Mouse (Mus musculus): ENCODE measurements around the gene Urb1. TPM values are rescaled to one million over a fixed set of nuclear protein-coding genes. Genes with fewer than 3 reads are reported as not detected.

Gene Urb1
- total RNA-seq (2018; cell fraction: chromatin; rRNA removed), result 10 to 100 TPM; 19.8 to 90.3 (median 41.1) TPM
- 1 to 10 TPM; 1.8 to 5.5 (median 3.9) TPM for total RNA-seq (2018; cell fraction: cytosol; rRNA removed)
- total RNA-seq (2018; cell fraction: nucleus; rRNA removed), result 10 to 100 TPM in 22 of 26 experiments, 1 to 10 TPM in 4; 7.5 to 38.2 (median 19.0) TPM
- polyA plus RNA-seq (2018), result 1.9 to 4.5 TPM (median 3.0 TPM) in 3 replicates

DNA sequence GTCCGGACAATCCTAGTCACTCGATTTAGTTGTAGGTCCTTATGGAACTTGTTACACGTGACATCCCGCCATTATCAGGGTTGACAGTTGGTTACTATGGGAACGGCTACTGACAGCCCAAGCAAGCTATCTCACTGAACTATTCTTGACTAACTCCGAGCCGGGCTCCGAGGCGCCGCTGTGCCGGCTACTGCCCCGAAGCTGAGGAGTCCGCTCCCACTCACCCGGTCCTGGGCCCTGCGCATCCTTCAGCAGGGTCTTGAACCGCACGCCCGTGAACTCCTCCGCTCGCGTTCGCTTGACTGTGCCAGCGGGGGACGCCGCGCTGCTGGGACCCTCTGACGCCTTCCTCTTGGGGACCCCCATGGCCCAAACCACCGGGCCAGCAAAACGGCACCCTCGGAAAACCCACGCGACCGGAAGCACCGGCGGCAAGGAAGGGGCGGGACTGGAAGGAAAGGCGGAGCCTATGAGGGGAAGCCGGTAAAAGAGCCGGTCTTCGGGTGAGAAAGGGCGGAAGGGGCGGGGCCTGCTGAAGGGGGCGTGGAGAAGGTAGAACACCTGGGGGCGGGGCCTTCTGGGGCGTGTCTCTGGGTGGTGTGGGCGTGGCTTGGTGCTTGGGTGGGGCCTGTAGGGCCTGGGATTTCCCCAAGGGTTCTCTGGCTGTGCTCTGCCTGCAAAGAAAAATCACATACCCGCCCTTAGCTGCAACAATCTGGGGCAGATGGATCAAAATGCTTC, at the start of gene Urb1:
Gene Urb1 (minus strand): TSS at position 439 of the 741 bp plus-strand sequence.
- WGBS (ENCODE audit: missing documents), result 1% methylated on average over 47 of the region's 47 CpGs
- H3K27ac ChIP-seq, result no peak within 1 kb of the TSS
- peak within 1 kb of the TSS; percentile 50 for H3K4me3 ChIP-seq (ENCODE audit: inconsistent target)
- H3K36me3 ChIP-seq (ENCODE audit: inconsistent target), result no peaks in the 10 kb centered on the region
- H3K79me2 ChIP-seq (ENCODE audit: inconsistent target), result peaks cover 26% of the 10 kb centered on the region; the same call in 1 of the 2 replicates

DNA sequence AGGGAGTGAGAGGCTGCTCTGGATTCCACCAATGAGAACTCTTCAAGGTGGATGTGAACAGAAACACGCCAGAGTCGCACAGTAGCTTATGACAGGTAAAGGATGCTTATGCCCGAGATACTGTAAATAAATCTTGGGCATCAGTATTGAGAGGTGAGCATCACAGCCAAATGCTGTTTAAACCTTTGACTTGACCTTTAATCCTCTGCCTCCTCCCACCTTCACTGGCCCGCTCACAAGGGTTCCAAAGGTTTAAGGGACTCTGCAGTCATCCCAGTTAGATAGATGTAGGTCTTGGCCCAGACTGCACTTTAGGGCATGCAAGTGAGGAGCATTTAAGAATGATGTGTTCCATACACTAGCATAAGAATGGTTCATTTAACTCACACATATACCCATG, 48.0 kb upstream of the Urb1 start:
- H3K27ac ChIP-seq, result no peak overlapping the region
- 96% methylated on average over 4 of the region's 4 CpGs for WGBS (ENCODE audit: missing documents)
- H3K36me3 ChIP-seq (ENCODE audit: inconsistent target), result no peaks in the 10 kb centered on the region
- no peaks in the 10 kb centered on the region for H3K79me2 ChIP-seq (ENCODE audit: inconsistent target)
- no peak overlapping the region for H3K4me3 ChIP-seq (ENCODE audit: inconsistent target)

DNA sequence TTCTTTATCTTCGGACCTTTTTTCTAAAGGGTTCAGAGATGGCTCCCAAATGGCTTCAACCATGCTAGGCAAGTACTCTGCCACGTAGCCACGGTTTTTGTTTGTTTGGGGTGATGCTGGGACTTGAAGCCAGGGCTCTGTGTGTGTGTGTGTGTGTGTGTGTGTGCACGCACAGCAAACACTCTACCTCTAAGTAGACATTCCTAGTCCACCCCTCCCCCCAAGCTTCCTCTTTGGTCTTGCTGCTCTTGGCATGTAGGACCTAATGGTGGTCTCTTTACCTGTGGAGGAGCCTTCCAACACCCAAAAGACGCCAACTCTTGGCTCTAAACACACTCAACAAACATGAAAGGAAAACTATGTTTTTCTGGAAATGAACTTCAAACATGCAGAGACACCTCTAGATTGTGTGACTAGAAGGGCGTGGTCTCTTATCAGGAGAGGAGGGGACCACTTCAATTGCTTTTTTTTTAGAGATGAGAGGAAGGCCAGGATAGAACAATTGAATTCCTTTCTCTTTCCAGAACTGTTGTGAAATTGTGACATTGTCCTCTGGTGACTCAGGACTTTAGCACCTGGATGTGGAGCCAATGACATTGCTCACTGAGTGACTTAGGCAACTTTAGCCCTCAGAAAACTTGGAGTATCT, 46.5 kb upstream of the Urb1 start:
- H3K27ac ChIP-seq, result no peak overlapping the region
- H3K79me2 ChIP-seq (ENCODE audit: inconsistent target), result no peaks in the 10 kb centered on the region
- WGBS (ENCODE audit: missing documents), result 83% methylated on average over 5 of the region's 6 CpGs
- no peak overlapping the region for H3K4me3 ChIP-seq (ENCODE audit: inconsistent target)
- H3K36me3 ChIP-seq (ENCODE audit: inconsistent target), result no peaks in the 10 kb centered on the region

DNA sequence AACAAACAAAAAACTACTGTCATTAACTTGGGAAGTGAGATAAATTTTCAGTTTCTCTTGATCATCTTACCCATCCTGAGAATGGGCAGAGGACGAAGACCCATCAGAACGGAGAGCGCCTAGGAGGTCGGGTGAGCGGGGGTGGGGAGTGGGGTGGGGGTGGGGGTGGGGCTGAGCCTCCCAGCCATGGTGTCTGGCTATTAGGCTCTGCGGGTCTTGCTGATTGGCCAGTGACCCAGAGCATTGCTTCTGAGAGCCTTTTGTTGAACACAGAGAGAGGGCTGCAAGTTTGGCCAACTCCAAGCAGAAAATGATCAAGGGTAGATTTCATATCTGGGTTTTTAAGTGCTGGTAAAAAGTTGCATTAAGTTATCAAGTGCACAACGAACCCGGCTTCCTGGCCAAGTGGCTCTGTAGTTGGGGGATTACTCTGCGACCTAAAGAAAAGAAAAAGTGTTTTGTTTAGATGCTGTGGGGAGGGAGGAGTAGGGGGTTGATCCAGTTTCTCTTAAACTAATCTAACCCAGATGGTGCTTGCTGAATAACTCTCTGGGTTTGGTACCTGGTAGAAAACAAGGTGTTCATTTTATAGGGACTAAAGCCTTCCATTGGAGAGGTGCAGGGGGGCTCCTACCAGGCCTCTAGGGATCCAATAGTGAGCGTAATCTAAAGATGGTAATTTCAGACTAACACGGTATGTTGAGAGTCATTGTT, 41.6 kb upstream of the Urb1 start:
- no peaks in the 10 kb centered on the region for H3K36me3 ChIP-seq (ENCODE audit: inconsistent target)
- H3K27ac ChIP-seq, result no peak overlapping the region
- H3K79me2 ChIP-seq (ENCODE audit: inconsistent target), result no peaks in the 10 kb centered on the region
- 78% methylated on average over 11 of the region's 11 CpGs for WGBS (ENCODE audit: missing documents)
- H3K4me3 ChIP-seq (ENCODE audit: inconsistent target), result no peak overlapping the region

DNA sequence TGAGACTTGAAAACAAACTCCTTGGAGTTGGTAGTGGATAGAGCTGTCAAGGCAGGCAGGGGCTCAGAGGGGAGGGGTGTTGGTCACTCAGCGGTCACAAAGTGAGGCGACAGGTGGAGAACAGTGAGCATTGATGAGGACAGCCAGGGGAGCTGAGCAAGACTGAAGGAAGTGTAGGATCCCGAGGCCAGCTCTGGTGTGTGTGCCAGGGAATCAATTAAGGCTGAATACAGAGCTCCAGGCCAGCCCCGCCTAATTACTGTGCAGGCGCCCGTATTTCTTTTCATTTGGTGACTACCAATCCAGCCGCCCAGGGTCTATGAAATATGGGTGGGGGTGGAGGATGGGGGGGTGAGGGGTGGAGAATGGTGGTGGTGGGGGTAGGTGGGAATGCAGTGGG, 40.7 kb upstream of the Urb1 start:
- no peak overlapping the region for H3K4me3 ChIP-seq (ENCODE audit: inconsistent target)
- WGBS (ENCODE audit: missing documents), result 80% methylated on average over 7 of the region's 7 CpGs
- no peaks in the 10 kb centered on the region for H3K79me2 ChIP-seq (ENCODE audit: inconsistent target)
- no peaks in the 10 kb centered on the region for H3K36me3 ChIP-seq (ENCODE audit: inconsistent target)
- H3K27ac ChIP-seq, result no peak overlapping the region

DNA sequence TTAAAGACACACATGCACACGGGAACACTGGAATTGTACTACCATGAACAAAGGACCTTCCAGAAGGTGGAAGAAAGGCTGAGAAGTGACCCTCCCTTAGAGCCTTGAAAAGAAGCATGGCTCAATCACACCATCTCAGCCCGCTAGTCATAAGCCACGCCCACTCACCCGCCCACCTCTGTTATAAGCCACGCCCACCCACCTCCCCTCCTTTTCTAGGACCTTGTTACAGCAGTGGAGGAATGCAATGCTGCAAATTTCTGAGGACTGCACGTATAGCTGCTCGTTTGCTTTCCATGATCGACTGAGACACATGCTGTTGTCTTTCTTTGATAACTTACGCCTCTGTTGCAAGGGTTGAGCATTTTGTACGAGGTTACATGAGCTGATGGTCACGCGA, 39.0 kb upstream of the Urb1 start:
- no peak overlapping the region for H3K4me3 ChIP-seq (ENCODE audit: inconsistent target)
- no peaks in the 10 kb centered on the region for H3K79me2 ChIP-seq (ENCODE audit: inconsistent target)
- no peak overlapping the region for H3K27ac ChIP-seq
- 64% methylated on average over 11 of the region's 12 CpGs for WGBS (ENCODE audit: missing documents)
- no peaks in the 10 kb centered on the region for H3K36me3 ChIP-seq (ENCODE audit: inconsistent target)

DNA sequence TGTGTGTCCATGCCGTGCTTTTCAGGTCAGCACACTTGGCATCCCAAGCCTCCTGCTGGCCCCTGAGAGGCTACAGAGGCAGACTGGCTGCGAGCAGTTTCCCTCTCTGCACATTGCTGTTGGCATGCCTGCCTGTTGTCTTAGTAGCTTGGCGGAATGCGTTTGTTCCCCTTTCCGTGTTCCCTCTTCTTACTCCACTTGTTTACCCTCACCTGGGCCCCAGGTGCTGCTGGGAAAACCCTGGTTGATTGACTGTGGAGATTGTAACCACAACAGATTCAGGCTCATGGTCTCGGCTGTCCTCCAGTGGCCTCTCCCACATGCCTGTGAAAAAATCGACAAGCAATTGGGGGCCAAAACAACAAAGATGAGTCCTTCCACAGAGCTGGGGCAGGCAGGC, 38.5 kb upstream of the Urb1 start:
- Histone ChIP-seq H3K36me3 (ENCODE audit: inconsistent target) (no peaks in the 10 kb centered on the region), H3K79me2 (ENCODE audit: inconsistent target) (no peaks in the 10 kb centered on the region), H3K4me3 (ENCODE audit: inconsistent target) (no peak overlapping the region), H3K27ac (no peak overlapping the region)
- WGBS (ENCODE audit: missing documents), result 35% methylated on average over 7 of the region's 7 CpGs

DNA sequence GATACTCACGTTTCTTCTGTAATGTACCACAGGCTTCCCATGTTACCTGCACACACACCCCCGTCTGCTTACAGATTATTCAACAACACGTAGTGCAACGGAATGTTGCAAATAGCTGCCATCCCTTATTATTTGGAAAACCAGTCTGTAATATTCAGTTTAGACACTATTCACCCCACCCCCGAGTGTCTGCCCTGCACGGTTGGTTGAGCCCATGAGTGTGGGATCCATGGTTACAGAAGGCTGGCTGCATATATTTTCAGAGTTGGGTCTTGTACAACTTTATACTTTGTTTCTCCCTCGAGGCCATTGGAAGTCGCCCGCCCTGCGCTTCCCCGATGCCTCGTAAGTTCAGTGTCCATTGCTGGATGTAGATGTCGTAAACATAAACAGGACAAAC, 35.4 kb upstream of the Urb1 start:
- Histone ChIP-seq H3K79me2 (ENCODE audit: inconsistent target) (no peaks in the 10 kb centered on the region), H3K4me3 (ENCODE audit: inconsistent target) (no peak overlapping the region)
- WGBS (ENCODE audit: missing documents), result 94% methylated on average over 13 of the region's 13 CpGs

DNA sequence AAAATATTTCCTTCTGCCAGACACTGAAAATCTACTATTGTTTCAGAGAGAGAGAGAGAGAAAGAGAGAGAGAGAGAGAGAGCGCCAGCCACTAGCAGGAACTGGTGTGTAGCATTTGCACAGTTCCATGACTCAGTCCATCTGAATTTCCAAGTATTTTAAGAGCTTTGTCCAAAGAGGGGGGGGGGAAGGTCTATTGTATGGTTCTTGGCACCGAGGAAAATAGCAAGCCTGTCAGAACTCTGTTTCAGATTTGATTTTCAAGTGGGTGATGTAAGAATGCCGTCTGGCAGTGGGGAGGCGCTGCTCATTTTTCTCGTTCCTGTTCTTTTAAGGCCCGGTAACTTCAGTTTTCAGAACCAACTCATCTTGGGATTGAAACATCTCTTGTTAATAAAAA, 34.8 kb upstream of the Urb1 start:
- no peak overlapping the region for H3K27ac ChIP-seq
- WGBS (ENCODE audit: missing documents), result 76% methylated on average over 6 of the region's 6 CpGs
- H3K36me3 ChIP-seq (ENCODE audit: inconsistent target), result no peaks in the 10 kb centered on the region
- H3K79me2 ChIP-seq (ENCODE audit: inconsistent target), result no peaks in the 10 kb centered on the region
- H3K4me3 ChIP-seq (ENCODE audit: inconsistent target), result no peak overlapping the region

More for the DNA sequence above, 35.4 kb upstream of the Urb1 start:
- no peaks in the 10 kb centered on the region for H3K36me3 ChIP-seq (ENCODE audit: inconsistent target)
- H3K27ac ChIP-seq, result no peak overlapping the region

DNA sequence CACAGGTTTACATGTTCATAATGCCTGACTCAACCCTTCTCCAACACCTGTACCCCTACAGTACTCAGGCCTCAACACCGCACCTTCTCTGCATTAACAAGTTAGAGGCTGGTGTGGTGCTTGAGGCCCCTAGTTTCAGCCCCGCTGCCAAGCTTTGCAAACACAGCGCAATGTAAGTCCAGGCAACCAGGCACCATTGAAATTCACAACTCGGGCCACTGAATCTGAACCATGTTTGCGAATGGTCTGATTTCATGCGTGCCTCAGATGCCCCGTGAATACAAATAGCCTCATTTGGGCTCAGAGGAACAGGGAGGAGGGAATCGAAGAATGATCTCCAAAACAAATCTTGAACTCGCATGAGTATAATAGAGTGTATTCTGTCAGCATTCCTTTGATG, 32.0 kb upstream of the Urb1 start:
- WGBS (ENCODE audit: missing documents), result 94% methylated on average over 9 of the region's 9 CpGs
- no peak overlapping the region for H3K27ac ChIP-seq

DNA sequence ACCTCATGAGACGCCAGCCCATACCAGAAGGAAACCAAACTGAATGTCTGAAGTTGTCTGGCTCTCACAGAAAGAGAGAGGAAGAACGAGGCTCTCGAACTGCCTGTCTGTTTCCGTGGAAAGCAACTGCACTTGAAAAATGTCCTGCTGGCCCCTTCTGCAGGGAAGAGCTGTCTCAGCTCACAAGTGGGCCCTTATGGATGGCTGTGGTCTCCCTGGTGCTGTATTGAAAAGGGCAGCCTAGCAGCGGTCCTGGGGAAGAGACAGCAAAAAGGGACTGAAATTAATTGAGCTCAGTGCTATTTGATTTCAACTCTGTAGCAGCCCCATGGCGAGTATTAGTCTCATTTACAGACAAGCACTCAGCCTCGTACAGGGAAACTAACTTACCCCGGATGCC, 27.2 kb upstream of the Urb1 start:
- Histone ChIP-seq H3K79me2 (ENCODE audit: inconsistent target) (no peaks in the 10 kb centered on the region), H3K36me3 (ENCODE audit: inconsistent target) (no peaks in the 10 kb centered on the region), H3K4me3 (ENCODE audit: inconsistent target) (no peak overlapping the region), H3K27ac (no peak overlapping the region)
- 59% methylated on average over 8 of the region's 8 CpGs for WGBS (ENCODE audit: missing documents)

More for the DNA sequence above, 32.0 kb upstream of the Urb1 start:
- Histone ChIP-seq H3K79me2 (ENCODE audit: inconsistent target) (no peaks in the 10 kb centered on the region), H3K4me3 (ENCODE audit: inconsistent target) (no peak overlapping the region), H3K36me3 (ENCODE audit: inconsistent target) (no peaks in the 10 kb centered on the region)

DNA sequence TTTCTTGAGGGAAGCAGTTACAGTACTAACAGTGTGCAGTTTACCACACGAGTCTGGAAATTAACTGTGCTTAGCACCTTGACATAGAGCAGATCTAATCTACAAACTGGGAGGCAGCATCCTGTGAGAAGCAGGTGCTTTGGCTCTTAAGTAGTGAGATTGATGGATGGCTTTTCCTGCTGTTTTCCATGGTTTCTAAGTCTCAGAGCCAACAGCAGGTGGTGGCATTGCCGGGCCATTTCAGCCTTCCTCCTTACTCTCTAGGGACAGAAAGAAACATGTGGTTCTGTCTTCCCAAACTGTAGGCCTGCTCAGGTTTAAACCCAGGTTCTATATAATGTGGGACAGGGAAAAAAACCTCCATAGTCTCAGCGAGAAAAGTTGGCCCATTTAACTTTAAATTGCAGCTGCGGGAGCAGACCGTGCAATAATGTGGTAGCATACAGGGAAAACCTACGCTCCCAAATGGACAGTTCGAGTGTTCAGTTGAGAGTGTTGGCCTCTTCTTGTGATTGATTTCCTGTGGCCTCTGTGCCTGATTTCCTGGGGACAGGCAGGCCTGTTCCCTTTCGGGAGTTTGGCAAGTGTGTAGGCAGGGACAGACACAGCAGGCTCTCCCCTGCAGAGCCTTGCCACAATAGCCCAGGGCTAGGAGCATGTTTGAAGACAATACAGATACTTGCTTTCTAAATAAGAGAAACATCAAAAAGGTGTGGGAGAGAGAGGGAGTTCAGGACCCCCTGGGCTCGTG, 23.0 kb upstream of the Urb1 start:
- Histone ChIP-seq H3K36me3 (ENCODE audit: inconsistent target) (no peaks in the 10 kb centered on the region), H3K4me3 (ENCODE audit: inconsistent target) (no peak overlapping the region), H3K79me2 (ENCODE audit: inconsistent target) (no peaks in the 10 kb centered on the region), H3K27ac (no peak overlapping the region)
- WGBS (ENCODE audit: missing documents), result 67% methylated on average over 9 of the region's 9 CpGs

DNA sequence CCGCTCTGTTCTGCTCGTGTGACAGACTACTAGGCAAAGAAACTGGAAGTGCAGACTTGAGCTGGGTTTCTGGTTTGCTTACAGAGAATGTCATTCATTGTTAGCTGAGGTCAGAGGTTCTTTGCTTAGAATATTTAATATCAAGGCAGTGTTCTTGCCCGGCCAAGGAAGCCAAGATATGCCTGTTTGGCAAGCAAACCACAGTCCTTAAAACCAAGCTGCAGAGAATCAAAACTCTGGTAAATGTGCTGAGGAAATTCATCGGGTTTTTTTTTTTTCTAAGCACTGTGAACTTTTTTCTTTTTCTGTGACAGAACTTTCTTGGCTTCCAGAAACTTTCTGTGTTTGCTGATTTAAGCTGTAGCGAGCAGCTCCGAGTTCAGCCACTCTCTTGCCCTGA, 22.3 kb upstream of the Urb1 start:
- H3K79me2 ChIP-seq (ENCODE audit: inconsistent target), result no peaks in the 10 kb centered on the region
- no peak overlapping the region for H3K27ac ChIP-seq
- WGBS (ENCODE audit: missing documents), result 51% methylated on average over 6 of the region's 6 CpGs
- no peak overlapping the region for H3K4me3 ChIP-seq (ENCODE audit: inconsistent target)
- no peaks in the 10 kb centered on the region for H3K36me3 ChIP-seq (ENCODE audit: inconsistent target)

DNA sequence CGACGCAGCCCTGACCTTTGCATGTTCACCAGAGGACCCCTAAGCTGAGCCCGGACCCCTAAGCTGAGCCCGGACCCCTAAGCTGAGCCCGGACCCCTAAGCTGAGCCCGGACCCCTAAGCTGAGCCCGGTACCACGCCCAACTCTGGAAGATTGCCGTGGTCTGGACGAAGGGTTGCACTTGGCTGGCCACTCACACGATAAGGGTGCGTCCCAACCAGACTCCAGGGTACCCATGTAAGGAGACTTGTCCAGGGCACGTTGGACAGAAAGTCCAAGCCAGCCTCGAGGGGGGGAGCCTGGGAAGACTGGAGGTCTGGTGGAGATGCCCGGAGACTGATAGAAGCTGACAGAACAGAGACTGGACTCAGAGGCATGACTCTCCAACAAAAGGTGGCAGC, 21.5 kb upstream of the Urb1 start:
- 27% methylated on average over 15 of the region's 15 CpGs for WGBS (ENCODE audit: missing documents)
- H3K36me3 ChIP-seq (ENCODE audit: inconsistent target), result no peaks in the 10 kb centered on the region
- H3K79me2 ChIP-seq (ENCODE audit: inconsistent target), result no peaks in the 10 kb centered on the region
- no peak overlapping the region for H3K27ac ChIP-seq
- H3K4me3 ChIP-seq (ENCODE audit: inconsistent target), result no peak overlapping the region
